Comparison of ENCODE assay signal across 22 mouse cellular contexts in the genomic region with DNA sequence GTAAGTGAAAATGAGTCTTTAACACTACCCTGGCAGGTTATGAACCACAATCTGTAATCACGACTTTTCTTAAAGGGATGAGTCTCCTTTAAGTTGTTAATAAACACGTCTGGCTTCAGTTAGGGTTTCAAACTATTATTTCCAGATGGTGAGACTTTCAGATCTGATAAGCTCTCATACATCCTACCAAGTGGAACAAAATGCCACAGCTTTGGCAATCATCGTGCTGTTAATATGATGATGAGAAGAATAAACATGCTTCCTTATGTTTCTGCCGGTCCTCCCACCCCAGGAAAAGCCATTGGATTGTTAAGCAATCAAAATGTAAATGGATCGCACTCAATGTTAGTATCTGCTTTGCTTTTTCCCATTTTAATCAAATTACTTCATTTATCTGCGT. TPM values are rescaled to one million over a fixed set of nuclear protein-coding genes. Genes with fewer than 3 reads are reported as not detected.
DNase-seq lines count a peak whose midpoint lies in the region; ATAC-seq and TF ChIP-seq lines count a peak whose summit lies in the region.
"Had no signal": no experiment of that assay in that cellular context is flagged by ENCODE, and none has a peak within 500 bp of the region (broad histone marks: within the 10 kb centered on the region; RNA-seq: fewer than 3 reads in every experiment).

No protein-coding gene starts in this region.

- H3K9me3 ChIP-seq in hindbrain, embryonic 13.5 days, result no peaks in the 10 kb centered on the region
- no peaks in the 10 kb centered on the region for H3K9me3 ChIP-seq in hindbrain, embryonic 16.5 days (ENCODE audit: control insufficient read depth, low read length)
- no peaks in the 10 kb centered on the region for H3K9me3 ChIP-seq in lung, postnatal 0 days (ENCODE audit: low read length)
- no peaks in the 10 kb centered on the region for H3K9me3 ChIP-seq in neural tube, embryonic 15.5 days (replicated peaks)
- H3K9me3 ChIP-seq: embryonic facial prominence, embryonic 12.5 days; intestine, embryonic 15.5 days had no signal

- H3K27me3 ChIP-seq in hindbrain, embryonic 13.5 days, result no peaks in the 10 kb centered on the region
- no peaks in the 10 kb centered on the region for H3K27me3 ChIP-seq in hindbrain, embryonic 16.5 days (replicated peaks; ENCODE audit: control insufficient read depth, insufficient read depth, low read length)
- H3K27me3 ChIP-seq in lung, postnatal 0 days (replicated peaks; ENCODE audit: insufficient read depth, low read length), result no peaks in the 10 kb centered on the region
- no peaks in the 10 kb centered on the region for H3K27me3 ChIP-seq in neural tube, embryonic 15.5 days (replicated peaks)
- H3K27me3 ChIP-seq: embryonic facial prominence, embryonic 12.5 days; intestine, embryonic 15.5 days had no signal

- no peak overlapping the region for H3K9ac ChIP-seq in hindbrain, embryonic 13.5 days
- no peak overlapping the region for H3K9ac ChIP-seq in hindbrain, embryonic 16.5 days (ENCODE audit: low read depth, low read length)
- no peak overlapping the region for H3K9ac ChIP-seq in lung, postnatal 0 days (replicated peaks; ENCODE audit: low read depth)
- no peak overlapping the region for H3K9ac ChIP-seq in neural tube, embryonic 15.5 days (replicated peaks)
- H3K9ac ChIP-seq: embryonic facial prominence, embryonic 12.5 days; intestine, embryonic 15.5 days; liver, postnatal 0 days had no signal

- H3K36me3 ChIP-seq in hindbrain, embryonic 13.5 days, result no peaks in the 10 kb centered on the region
- H3K36me3 ChIP-seq in hindbrain, embryonic 16.5 days (ENCODE audit: control insufficient read depth, insufficient read depth, low read length), result no peaks in the 10 kb centered on the region
- H3K36me3 ChIP-seq in lung, postnatal 0 days (ENCODE audit: insufficient read depth, low read length), result no peaks in the 10 kb centered on the region
- 0 out of 2 replicates have a peak, but pooled peaks cover 3% of the 10 kb centered on the region for H3K36me3 ChIP-seq in neural tube, embryonic 15.5 days
- H3K36me3 ChIP-seq: embryonic facial prominence, embryonic 12.5 days; intestine, embryonic 15.5 days had no signal

- 0 out of 2 replicates have a peak, but pooled peaks cover 4% of the 10 kb centered on the region for H3K4me1 ChIP-seq in hindbrain, embryonic 13.5 days (replicated peaks)
- H3K4me1 ChIP-seq in hindbrain, embryonic 16.5 days (ENCODE audit: control insufficient read depth, insufficient read depth, low read depth, low read length), result no peaks in the 10 kb centered on the region
- H3K4me1 ChIP-seq in lung, postnatal 0 days (ENCODE audit: insufficient read depth, low read depth, low read length), result no peaks in the 10 kb centered on the region
- H3K4me1 ChIP-seq in neural tube, embryonic 15.5 days, result peaks cover 9% of the 10 kb centered on the region; the same call in 1 of the 2 replicates
- H3K4me1 ChIP-seq: embryonic facial prominence, embryonic 12.5 days; intestine, embryonic 15.5 days had no signal

- 0 out of 2 replicates have a peak, but pooled peaks have one; percentile 28 for ATAC-seq in hindbrain, embryonic 13.5 days (ENCODE audit: low FRiP score)
- ATAC-seq in hindbrain, embryonic 16.5 days, result no peak
- no peak for ATAC-seq in lung, postnatal 0 days
- peak; percentile 38; the same call in 1 of the 2 replicates for ATAC-seq in neural tube, embryonic 15.5 days (ENCODE audit: low FRiP score)
- ATAC-seq: intestine, embryonic 15.5 days; liver, postnatal 0 days; midbrain, embryonic 16.5 days had no signal

- 61% methylated on average over 6 of the region's 6 CpGs for WGBS in hindbrain, embryonic 13.5 days
- 62% methylated on average over 6 of the region's 6 CpGs for WGBS in hindbrain, embryonic 16.5 days
- 61% methylated on average over 6 of the region's 6 CpGs for WGBS in lung, postnatal 0 days
- 36% methylated on average over 6 of the region's 6 CpGs for WGBS in neural tube, embryonic 15.5 days

- no peak for TF ChIP-seq CTCF in lung, postnatal 0 days (IDR thresholded peaks at IDR 0.05)

- H3K4me2 ChIP-seq in hindbrain, embryonic 13.5 days, result no peak overlapping the region
- no peak overlapping the region for H3K4me2 ChIP-seq in hindbrain, embryonic 16.5 days (ENCODE audit: low read length)
- H3K4me2 ChIP-seq in lung, postnatal 0 days (replicated peaks; ENCODE audit: low read depth, low read length), result no peak overlapping the region
- H3K4me2 ChIP-seq in neural tube, embryonic 15.5 days, result no peak overlapping the region
- H3K4me2 ChIP-seq: embryonic facial prominence, embryonic 12.5 days; intestine, embryonic 15.5 days had no signal

- DNase-seq in lung, postnatal 0 days (ENCODE audit: low spot score), result peak; percentile 21
- DNase-seq in lung, postnatal 4 days, result no peak
- peak; percentile 36 for DNase-seq in brain, embryonic 18.5 days (ENCODE audit: low read depth, low spot score)
- no peak for DNase-seq in spleen, postnatal 14 days (ENCODE audit: low spot score in 2 of 2)
- DNase-seq: adrenal gland, adult 8-10 months; cerebellum, adult 11 months; cerebellum, postnatal 10 days; gastrocnemius, postnatal 14 days; heart, adult 18-20 months; heart, postnatal 36 days; kidney, adult 9 months; kidney, postnatal 4 days; liver, postnatal 0 days; lung, postnatal 14 days; right cerebral cortex, adult 18-20 months had no signal

- TF ChIP-seq EP300 in lung, postnatal 0 days (IDR thresholded peaks at IDR 0.05), result no peak

- H3K27ac ChIP-seq in hindbrain, embryonic 13.5 days, result peak overlapping the region; percentile 30; the same call in 1 of the 2 replicates
- H3K27ac ChIP-seq in hindbrain, embryonic 16.5 days (ENCODE audit: low read depth, low read length), result no peak overlapping the region
- H3K27ac ChIP-seq in lung, postnatal 0 days (ENCODE audit: low read length), result no peak overlapping the region
- H3K27ac ChIP-seq in neural tube, embryonic 15.5 days (replicated peaks), result no peak overlapping the region
- H3K27ac ChIP-seq: embryonic facial prominence, embryonic 12.5 days; intestine, embryonic 15.5 days had no signal

- H3K4me3 ChIP-seq in hindbrain, embryonic 13.5 days, result no peak overlapping the region
- no peak overlapping the region for H3K4me3 ChIP-seq in hindbrain, embryonic 16.5 days (ENCODE audit: low read length)
- H3K4me3 ChIP-seq in lung, postnatal 0 days (ENCODE audit: low read depth, low read length), result no peak overlapping the region
- no peak overlapping the region for H3K4me3 ChIP-seq in neural tube, embryonic 15.5 days (replicated peaks)
- H3K4me3 ChIP-seq: embryonic facial prominence, embryonic 12.5 days; intestine, embryonic 15.5 days had no signal

RNA-seq across cellular contexts. Expression of a gene that starts 30.1 kb away (rescaled TPM):
- 22.1 and 23.0 TPM in 2 replicates for polyA plus RNA-seq in hindbrain, embryonic 13.5 days (2015; fragmentation: Nextera tagmentation; extraction: Ambion mirVana)
- 48.0 and 53.7 TPM in 2 replicates for polyA plus RNA-seq in hindbrain, embryonic 16.5 days (2015; fragmentation: Nextera tagmentation; extraction: Ambion mirVana)
- 13.0 and 13.2 TPM in 2 replicates for polyA plus RNA-seq in lung, postnatal 0 days (2015; fragmentation: Nextera tagmentation; extraction: Ambion mirVana)
- 49.5 and 57.3 TPM in 2 replicates for polyA plus RNA-seq in neural tube, embryonic 15.5 days (2015; fragmentation: Nextera tagmentation; extraction: Ambion mirVana)
- polyA plus RNA-seq: liver, adult 2 months had no signal

Comparison
In these comparisons a context has a peak if more than half of its experiments do, and no peak if none do; other contexts are left out.
1. ATAC-seq: peak in hindbrain, embryonic 13.5 days (single experiment) and neural tube, embryonic 15.5 days (single experiment); none in hindbrain, embryonic 16.5 days (single experiment) and lung, postnatal 0 days (single experiment).
2. DNase-seq: peak in lung, postnatal 0 days (single experiment) and brain, embryonic 18.5 days (single experiment); none in lung, postnatal 4 days (0 of 2) and spleen, postnatal 14 days (0 of 2).